Mouse (Mus musculus) right cerebral cortex, postnatal 25 days (tissue): ENCODE results near the gene Xrra1.
"Not testable (repeated sequence)": the region's sequence is repeated elsewhere in the genome, so short reads cannot be mapped to it uniquely, and the experiment has no call there.

Source experiments
- DNase-seq: peaks from one replicate; pipeline ENCODE4 v3.0.0; 2022

Gene Xrra1

DNA sequence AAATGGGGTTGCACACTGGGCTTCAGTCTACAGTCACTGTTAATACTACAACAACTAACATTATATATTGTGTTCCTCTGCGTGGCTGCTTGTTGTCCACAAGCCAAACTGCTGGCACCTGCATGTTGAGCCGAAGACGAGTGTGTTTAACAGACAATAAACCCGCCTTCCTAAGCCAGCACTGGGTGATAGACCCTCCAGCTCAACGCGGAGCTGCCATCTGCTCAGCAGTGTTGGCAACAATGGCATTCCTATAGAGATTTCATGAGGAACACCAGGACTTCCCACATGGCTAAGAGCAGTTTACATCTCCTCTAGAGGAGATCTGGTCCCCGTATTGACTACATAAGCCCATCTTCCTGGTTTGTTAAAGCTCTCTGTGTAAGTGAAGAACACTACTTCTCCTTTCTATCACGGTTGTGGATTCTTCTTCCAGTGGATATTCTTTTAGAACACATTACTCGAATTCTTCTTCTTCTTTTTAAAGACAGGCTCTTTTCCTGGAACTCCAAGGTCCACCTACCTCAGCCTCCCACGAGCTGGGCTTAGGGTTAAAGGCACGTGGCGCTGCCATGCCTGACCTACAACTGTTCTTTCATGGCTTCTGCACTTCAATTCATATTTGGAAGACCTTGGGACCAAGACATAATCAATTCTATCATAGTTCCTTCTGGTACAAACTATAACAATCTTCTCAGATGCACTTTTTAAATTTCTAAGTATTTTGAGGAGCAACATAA, 98.5 kb downstream of the Xrra1 start:
- no peak for DNase-seq

DNA sequence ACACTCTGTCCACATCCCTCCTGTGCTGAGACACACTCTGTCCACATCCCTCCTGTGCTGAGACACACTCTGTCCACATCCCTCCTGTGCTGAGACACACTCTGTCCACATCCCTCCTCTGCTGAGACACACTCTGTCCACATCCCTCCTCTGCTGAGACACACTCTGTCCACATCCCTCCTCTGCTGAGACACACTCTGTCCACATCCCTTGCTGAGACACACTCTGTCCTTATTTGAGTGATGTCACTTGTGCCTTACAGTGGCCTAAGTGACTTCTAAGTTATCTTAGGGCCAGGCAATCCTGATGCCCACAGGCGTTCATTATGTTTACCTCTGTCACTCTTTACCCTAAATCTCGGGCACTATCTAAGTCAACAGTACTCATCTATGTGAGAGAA, 101.7 kb downstream of the Xrra1 start:
- DNase-seq = not testable (repeated sequence)

DNA sequence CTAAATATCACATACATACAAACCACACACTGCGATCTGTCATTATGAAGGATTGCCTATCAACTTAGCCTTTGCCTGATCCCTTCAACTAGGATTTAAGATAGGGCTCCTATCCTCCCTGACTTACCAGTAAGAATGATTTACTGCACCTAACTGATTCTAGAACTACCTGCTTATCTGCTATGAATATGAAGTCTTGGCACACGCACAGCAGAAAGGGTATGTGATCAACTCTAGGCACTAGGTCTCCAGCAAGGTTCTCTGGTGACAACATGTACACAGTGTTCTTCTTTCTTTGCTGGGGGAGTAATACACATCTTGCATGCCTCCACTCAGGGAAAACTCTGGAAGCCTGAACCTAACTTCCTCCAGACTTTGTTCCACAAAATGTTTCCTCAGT, 102.6 kb downstream of the Xrra1 start:
- DNase-seq = no peak

DNA sequence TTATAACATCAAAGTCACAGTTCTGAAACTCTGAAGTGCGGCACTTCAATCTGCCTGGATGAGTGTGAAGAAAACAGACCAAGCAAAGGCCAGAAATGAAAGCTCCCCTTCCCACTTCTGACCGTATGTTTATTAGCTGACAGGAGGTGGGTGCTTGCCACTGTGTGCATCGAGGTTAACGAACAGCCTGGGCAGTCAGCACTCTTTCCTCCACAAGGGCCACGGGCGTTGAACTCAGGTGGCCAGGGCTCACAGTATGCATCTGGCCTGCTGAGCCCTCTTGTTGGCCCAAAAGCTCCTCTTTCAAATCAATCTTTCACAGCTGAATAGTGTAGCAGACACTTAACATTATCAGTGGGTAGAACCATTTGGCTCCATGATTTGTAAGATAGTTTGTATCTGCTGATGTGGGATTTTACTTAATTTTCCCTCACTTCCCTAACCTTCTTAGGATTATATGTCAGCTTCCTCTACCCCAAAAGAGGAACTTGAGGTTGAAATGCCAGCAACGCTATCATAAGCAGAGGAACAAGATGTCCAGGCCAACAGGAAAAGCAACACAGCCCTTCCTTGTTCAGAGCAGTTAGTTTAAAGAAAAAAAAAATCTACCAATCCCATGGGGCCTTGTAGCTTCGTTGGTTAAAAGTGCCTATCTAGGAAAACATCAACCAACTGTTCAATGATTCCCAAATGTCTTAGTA, 103.8 kb downstream of the Xrra1 start:
- no peak for DNase-seq

DNA sequence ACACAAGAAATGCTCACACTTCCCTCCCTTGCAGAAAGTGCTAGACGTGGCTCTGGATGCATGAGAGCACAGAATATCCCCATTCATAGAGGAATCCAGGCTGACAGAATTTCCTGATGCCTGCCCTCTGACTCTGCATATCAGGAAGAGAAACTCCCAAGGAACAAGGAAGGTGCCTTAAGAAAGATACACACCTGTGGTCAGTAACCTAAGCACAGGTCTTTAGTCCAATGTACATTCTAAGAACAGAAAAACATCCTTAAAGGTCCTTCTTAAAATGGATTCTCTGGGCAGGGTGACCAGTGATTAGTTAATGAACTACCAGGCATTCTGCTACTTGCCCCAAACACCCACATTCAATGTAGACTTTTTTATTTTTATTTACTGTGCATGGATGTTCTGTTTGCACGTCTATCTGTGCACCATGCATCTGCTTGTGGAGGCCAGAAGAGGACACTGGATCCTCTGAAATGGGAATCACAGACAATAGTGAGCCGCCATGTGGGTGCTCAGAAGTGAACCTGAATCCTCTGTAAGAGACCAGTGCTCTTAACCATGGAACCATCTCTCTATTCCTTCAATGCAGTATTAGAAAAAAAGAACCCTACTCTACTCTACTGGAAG, 104.4 kb downstream of the Xrra1 start:
- no peak for DNase-seq

DNA sequence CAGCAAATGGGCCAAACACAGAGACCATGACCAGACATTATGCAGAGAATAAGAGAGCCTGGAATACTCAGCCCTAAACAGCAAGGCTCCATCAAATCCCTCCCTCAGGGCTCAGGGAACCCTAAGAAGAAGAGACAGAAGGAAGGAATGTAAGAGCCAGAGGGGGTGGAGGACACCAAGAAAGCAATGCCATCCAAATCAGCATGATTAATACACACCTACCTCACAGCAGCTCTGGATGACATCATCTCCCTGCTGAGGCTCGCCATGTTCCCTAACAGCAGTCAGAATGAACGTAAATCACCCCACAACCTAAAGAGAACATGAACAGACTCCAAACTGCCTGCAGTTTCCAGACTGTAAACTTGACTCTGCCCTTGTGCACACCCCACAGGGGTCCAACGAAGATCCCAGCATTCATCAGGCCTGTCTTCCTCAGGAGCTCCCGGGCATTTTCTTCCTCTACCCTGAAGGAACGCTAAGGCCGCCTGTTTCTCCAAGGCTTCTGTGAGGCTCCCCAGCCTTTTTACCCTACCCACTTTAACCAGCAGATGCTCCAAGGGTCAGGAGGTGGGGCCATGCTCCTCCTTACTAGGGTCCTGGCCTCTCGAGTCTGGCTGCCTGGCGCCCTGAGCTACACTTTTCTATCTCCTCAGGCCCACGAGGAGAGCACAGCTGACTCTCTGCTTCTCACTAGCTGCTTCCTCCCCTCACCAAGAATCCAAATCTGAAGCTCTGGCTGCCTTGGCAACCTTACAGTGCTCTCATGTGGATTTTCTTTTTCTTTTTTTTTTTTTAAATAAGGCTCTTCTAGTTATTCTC, 106.3 kb downstream of the Xrra1 start:
- DNase-seq = peak; percentile 58

DNA sequence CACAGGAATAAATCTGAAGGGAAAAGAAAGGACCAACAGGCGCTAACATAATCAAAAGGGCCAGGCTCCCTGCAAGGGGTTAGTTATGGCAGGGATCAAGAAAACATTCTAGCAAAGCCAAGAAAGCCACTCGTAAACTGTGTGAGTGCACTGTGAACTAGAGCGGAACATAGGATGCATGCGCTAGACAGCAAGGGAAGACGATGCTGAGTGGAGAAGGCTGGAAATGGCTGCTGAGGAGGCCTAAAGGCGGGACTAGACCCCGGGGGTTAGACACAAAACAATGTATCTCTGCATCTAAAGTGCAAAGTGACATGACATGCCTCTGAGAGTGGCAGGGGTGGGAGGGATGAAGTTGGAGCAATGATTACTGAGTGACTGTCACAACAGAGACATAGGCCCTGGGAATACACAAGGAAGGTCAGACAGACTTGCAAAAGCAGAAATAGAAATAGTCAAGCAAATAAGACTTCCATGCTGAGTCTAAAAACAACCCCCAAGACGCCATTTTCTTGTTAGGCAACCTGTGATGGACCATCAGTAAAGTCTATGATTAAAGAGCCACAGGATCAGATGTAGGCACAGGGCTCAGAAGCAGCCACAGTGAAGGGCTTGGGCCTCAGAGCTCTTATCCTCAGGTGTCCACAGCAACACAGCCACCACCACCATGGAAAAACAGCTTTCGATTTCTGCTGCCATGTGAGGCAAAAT, 107.2 kb downstream of the Xrra1 start:
- DNase-seq = no peak
